Mouse (Mus musculus) lung, adult 2 months (tissue): ENCODE measurements at regions not wholly inside any gene's neighbourhood (a gene's known extent, or its start where the extent isn't known, plus 50 kb on each side); places are given as distances from the start of the nearest gene placed in this dataset.

Source experiments
- DNase-seq: peaks from one replicate; pipeline ENCODE4 v3.0.0; 2022
- H3K4me1 ChIP-seq: fragments of 200-500 bp; 2 replicates; pipeline ENCODE4 v1.6.1; 2011; ENCODE audit warnings: low read length; ENCODE audit not compliant: control insufficient read depth, insufficient read depth
- H3K4me3 ChIP-seq: fragments of 200-500 bp; replicated peaks from 2 replicates; pipeline ENCODE3; 2011; ENCODE audit warnings: low read depth, mild to moderate bottlenecking, control low read depth, low read length; ENCODE audit errors: extremely low read depth
- CTCF ChIP-seq: fragments of 200-500 bp; IDR thresholded peaks from 2 replicates; pipeline ENCODE4 v1.5.1; 2011; ENCODE audit warnings: mild to moderate bottlenecking, low read length, control low read depth; ENCODE audit not compliant: insufficient read depth
- POLR2A ChIP-seq: fragments of 200-500 bp; IDR thresholded peaks from 2 replicates; pipeline ENCODE4 v1.6.1; 2011; ENCODE audit warnings: low read depth, mild to moderate bottlenecking, control low read depth, low read length, borderline replicate concordance; ENCODE audit errors: extremely low read depth
- WGBS: fragments of 180-500 bp; shearing (Covaris S2); methylation state at CpG from one replicate; pipeline ENCODE4 v1.1.7; 2018; 5-methylcytosine and 5-hydroxymethylcytosine counted together

DNA sequence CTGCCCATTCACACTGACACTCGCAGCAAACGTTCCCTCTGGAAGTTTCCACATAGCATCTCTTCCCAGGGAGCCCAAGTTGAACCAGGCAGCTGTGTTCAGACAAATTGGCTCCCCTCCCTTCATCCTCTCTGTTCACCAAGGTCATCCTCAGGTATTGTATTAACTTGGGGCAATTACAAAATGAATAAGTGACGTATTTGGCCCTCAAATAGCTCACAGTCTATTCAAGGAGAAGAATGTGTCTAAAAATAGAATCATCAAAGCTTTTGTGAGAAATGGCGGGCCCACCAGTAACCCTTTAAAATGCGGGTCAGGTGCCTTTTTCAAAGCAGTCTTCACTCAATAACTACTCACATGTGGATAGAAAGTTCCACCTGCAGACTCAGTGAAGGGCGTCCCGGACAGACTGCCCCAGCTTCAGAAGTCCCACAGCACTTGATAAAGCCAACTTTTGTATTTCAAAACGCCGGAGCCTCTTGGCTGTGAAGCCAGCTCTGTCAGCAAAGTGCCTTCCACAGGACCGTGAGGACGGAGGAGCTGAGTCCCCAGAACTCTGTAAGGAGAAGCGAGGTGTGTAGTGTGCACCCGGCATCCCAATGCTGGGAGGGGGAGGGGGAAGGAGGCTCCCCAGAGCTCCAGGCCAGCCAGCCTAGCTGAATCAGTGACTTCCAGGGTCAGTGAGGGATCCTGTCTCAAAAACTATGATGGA is 241.9 kb downstream of the Sipa1l2 start:
- Histone ChIP-seq H3K4me3 (no peak overlapping the region), H3K4me1 (peaks cover 5% of the 10 kb centered on the region)
- 55% methylated on average over 13 of the region's 13 CpGs for WGBS
- TF ChIP-seq CTCF (no peak), POLR2A (no peak)
- DNase-seq, result no peak

DNA sequence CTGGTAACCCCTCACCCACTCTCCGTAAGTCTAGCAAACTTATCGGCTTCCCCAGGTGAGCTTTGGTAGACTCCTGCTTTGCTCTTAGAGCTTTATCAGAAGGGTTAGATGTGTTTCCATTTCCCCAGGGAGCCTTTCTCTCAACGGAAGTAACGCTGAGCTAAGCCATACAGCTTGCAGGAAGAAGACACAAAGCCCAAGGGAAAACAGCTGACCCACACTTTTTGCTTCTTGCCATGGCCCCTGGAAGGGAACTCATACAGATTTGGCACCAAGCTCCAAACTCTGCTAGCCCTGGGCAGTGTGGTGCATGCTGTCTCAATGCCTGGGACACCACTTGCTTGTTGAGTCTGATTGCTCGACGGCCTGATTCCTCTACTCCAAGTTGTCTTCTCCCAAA is 242.6 kb downstream of the Sipa1l2 start:
- WGBS, result 66% methylated on average over 6 of the region's 6 CpGs
- no peak for TF ChIP-seq POLR2A
- no peak for TF ChIP-seq CTCF
- Histone ChIP-seq H3K4me1 (peaks cover 5% of the 10 kb centered on the region), H3K4me3 (no peak overlapping the region)
- no peak for DNase-seq

DNA sequence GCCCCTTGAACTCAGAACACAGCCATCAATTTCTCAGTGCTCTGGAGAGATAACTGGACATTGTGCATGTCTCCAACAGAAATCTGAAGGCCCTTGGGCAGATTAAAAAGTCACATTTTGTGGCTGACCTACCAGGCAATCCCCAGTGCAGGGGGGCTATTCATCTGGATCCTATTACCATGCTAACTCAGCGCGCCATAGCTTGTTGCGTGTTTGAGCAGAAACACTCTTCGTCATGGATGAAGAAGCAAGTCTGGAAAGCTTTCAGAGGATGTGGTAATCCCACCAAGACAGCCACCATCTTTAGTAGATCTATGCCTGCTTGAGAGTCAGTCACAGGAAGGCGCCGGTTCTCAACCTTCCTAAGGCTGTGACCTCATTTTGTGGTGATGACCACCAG is 243.9 kb downstream of the Sipa1l2 start:
- Histone ChIP-seq H3K4me3 (no peak overlapping the region), H3K4me1 (peaks cover 5% of the 10 kb centered on the region)
- TF ChIP-seq CTCF, result no peak
- TF ChIP-seq POLR2A, result no peak
- DNase-seq, result no peak
- 97% methylated on average over 6 of the region's 6 CpGs for WGBS

DNA sequence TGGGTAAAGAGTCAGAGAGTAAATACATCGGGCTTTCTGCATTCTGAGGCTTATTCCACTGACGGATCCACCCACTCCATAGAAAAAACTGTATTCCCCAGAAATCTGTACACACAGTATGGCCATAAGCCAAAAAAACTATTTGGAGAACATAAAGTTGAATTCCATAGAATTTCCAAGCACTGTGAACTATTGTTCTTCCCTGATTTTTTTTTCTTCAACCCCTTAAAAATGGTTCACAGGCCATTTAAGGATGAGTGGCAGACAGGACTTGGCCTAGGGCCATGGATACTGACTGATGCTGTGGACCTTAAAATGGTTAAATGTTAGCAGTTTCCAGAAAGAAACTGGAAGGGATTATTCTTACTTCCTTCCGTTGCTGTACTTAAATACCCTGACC is 247.0 kb downstream of the Sipa1l2 start:
- 66% methylated on average over 3 of the region's 3 CpGs for WGBS
- no peak for DNase-seq
- TF ChIP-seq POLR2A (no peak), CTCF (no peak)

DNA sequence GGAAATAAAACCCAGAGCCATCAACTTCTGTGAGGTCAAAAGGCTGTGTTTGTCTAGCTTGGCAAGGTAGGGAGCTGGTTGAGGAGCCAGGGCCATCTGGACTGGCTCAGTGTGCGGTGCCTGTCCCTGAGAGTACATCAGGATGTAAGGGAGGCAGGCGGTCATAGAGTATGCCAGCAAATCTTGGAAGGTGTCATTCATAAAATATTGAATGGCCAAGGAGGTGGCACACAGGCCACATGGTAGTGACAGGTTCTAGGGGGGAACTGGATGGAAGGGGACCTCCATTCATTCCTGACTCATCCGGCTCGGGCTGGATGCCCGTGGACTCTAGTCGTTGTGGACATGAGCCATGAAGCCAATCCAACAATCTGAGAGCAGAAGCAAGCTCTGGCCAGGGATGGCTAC is 252.0 kb downstream of the Sipa1l2 start:
- no peak for DNase-seq
- WGBS, result 80% methylated on average over 6 of the region's 6 CpGs

More for the DNA sequence above, 247.0 kb downstream of the Sipa1l2 start:
- Histone ChIP-seq H3K4me3 (no peak overlapping the region), H3K4me1 (no peaks in the 10 kb centered on the region)

DNA sequence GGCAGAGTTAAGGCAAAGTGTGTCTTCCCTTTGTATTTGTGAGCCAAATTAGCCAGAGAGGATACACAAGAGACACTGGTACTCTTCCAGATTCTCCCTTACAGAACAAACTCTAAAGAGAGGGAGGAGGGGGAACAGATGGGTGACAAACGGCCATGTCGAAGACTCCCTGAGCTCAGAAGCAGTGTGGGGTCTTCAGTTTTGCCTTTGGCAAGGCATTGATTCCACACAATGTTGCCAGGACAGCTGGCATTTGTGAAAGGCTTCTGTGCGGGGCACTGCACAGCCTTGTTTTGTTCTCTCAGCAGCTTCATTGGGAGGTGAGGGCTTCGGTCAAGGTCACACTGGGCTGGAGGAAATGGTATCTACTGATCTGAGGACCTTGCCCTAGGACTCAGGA is 253.9 kb downstream of the Sipa1l2 start:
- TF ChIP-seq CTCF (no peak), POLR2A (no peak)
- Histone ChIP-seq H3K4me1 (no peaks in the 10 kb centered on the region), H3K4me3 (no peak overlapping the region)
- 95% methylated on average over 4 of the region's 4 CpGs for WGBS
- DNase-seq, result no peak

More for the DNA sequence above, 252.0 kb downstream of the Sipa1l2 start:
- Histone ChIP-seq H3K4me3 (no peak overlapping the region), H3K4me1 (no peaks in the 10 kb centered on the region)
- TF ChIP-seq CTCF (no peak), POLR2A (no peak)

DNA sequence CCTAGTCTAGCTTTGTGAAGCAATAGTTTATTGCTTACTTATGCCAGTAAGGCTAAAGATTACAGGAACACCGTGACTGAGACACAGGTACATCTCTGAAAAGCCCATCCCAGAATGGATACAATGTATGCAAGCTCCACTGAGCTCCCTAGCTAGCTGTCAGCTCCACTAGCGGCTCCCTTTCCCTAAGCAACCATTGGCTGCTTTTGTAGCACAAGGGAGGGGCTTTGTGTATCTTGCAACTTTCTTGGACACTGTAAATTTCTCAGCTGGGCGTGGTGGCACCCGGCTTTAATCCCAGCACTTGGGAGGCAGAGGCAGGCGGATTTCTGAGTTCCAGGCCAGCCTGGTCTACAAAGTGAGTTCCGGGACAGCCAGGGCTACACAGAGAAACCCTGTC is 254.6 kb downstream of the Sipa1l2 start:
- H3K4me1 ChIP-seq, result no peaks in the 10 kb centered on the region
- TF ChIP-seq POLR2A, result no peak
- no peak for TF ChIP-seq CTCF
- 76% methylated on average over 6 of the region's 6 CpGs for WGBS
- no peak for DNase-seq
- H3K4me3 ChIP-seq, result no peak overlapping the region

DNA sequence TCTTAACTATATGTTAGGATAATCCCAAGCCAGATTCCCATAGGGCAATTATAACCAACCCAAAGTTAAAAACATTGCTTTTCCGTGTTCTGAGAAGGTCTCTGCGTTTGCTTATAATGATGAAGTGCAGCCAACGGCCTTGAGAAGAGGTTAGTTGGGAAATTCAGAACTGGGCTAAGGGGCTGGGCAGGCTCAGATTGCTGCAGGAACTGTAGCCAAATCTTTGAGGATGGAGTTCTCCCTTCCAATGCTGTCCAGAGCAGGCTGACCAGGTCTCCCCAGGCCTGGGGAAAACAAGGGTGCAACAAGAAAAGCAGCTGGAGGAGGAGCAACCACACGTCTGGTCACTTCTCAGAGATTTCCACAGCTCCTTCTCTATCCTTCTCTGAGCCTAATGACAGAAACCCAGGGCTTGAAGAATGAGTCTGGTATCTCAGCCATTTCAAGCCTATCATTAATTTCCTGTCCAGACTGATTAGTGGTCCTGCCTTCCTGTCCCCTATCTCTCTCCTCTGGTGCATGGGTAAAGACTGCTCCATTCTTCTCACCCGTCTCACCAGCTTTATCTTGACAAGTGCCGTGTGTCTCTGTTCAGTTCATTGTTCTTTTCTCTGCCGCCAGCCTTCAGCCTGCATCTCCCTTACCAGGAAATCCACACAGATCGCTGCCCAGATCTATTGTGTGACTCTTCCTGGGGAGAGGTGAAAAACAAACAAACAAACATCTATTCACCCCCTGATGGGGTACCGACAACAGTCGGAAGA is 255.2 kb downstream of the Sipa1l2 start:
- DNase-seq, result no peak
- TF ChIP-seq CTCF, result no peak
- TF ChIP-seq POLR2A, result no peak
- WGBS, result 44% methylated on average over 10 of the region's 10 CpGs
- no peaks in the 10 kb centered on the region for H3K4me1 ChIP-seq
- no peak overlapping the region for H3K4me3 ChIP-seq

DNA sequence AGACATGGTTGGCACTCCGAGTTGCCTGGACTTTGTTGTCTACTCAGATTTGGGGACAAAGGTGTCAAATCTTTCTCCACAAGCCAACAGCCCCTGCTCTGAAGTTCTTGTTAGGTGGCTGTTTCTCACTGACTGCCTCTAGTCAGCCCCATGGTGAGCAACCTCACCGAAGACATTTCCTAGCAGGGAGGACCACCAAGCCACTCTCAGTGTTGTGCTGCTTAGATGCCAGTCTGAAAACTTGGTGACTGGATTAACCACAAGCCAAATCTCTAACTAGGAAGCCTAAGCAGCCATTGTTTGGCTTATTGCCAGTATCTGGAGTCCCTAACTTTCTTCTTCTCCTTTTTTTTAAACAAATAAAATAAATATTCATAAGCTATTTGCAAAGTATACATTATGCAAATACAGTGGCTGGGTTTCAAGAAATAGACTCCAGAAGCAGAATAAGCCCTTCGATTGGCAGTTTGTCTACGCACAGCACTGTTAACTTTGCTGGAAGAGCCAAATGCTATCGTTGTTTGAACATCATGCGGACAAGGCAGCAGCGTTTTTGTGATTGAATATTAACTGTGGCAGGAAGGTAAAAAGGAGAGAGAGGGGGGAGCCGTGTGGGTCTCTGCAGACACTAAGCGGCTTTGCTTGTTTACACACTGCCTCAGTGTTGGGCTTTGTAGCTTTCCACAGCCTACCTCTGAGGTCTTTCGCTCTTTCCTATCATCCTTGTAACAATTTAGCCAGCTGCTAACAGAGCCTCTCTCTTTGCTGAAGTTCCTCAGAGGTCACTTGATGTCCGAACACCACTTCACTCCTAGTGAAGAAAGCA is 257.4 kb downstream of the Disc1 start:
- Histone ChIP-seq H3K4me3 (no peak overlapping the region), H3K4me1 (no peaks in the 10 kb centered on the region)
- TF ChIP-seq POLR2A, result no peak
- no peak for TF ChIP-seq CTCF
- WGBS, result 55% methylated on average over 11 of the region's 11 CpGs
- DNase-seq, result no peak
